Mouse (Mus musculus): ENCODE results near the gene Wdr63.

- TF ChIP-seq CTCF (IDR thresholded peaks at IDR 0.05; ENCODE audit: borderline replicate concordance, insufficient read depth, low read depth, low read length), result no peak
- no peak for TF ChIP-seq POLR2A (IDR thresholded peaks at IDR 0.05; ENCODE audit: borderline replicate concordance, insufficient read depth, low read length)
These were observed 2.4 kb upstream of the Wdr63 start for GRCm38 (mm10) chr3:146110358-146110757.

All from cerebellum, adult 2 months (tissue).